Mouse (Mus musculus) erythroblast, adult 5-6 weeks (primary cell): Measurements from ENCODE around the gene Zc2hc1b. TPM values are rescaled to one million over a fixed set of nuclear protein-coding genes. Genes with fewer than 3 reads are reported as not detected.

ENCODE experiments used
- ATAC-seq: replicated peaks from 2 replicates; pipeline ENCODE4 v1.8.0; 2016; ENCODE audit warnings: moderate number of reproducible peaks, mild to moderate bottlenecking, moderate TSS enrichment, inconsistent platforms; ENCODE audit not compliant: poor library complexity, low FRiP score, severe bottlenecking
- total RNA-seq, 2 experiments: library from RNA; stranded (forward) in 1 of 2; stranded (reverse) in 1 of 2; fragments of 150-400 nt in 1 of 2; fragments of 200-764, 138-1000 nt in 1 of 2; gene quantifications; 2 replicates each; pipeline versions ENCODE4 v1.2.3 to v1.2.4; 2015 to 2017; ENCODE audit warnings: low replicate concordance in 2 of 2

The Zc2hc1b gene
- total RNA-seq, 2 experiments from 2014 or later, result not detected

GRCm38 (mm10) chr10:13118024-13118769 lies 59.6 kb downstream of the Zc2hc1b start:
- ATAC-seq, result no peak

- ATAC-seq, result no peak
Measured at GRCm38 (mm10) chr10:13116706-13117665, 60.8 kb downstream of the Zc2hc1b start.

- no peak for ATAC-seq
Measured at GRCm38 (mm10) chr10:13115030-13115429, 62.8 kb downstream of the Zc2hc1b start.

- ATAC-seq, result no peak
Measured at GRCm38 (mm10) chr10:13113641-13114040, 64.2 kb downstream of the Zc2hc1b start.

GRCm38 (mm10) chr10:13112849-13113248 lies 65.0 kb downstream of the Zc2hc1b start:
- ATAC-seq, result no peak

- ATAC-seq, result no peak
Measured at GRCm38 (mm10) chr10:13109781-13110180, 68.0 kb downstream of the Zc2hc1b start.

- ATAC-seq, result no peak
Measured at GRCm38 (mm10) chr10:13108847-13109246, 69.0 kb downstream of the Zc2hc1b start.

- ATAC-seq, result no peak
Measured at GRCm38 (mm10) chr10:13108021-13108548, 69.7 kb downstream of the Zc2hc1b start.

GRCm38 (mm10) chr10:13106909-13107624 lies 70.8 kb downstream of the Zc2hc1b start:
- no peak for ATAC-seq

GRCm38 (mm10) chr10:13103838-13104237 lies 74.0 kb downstream of the Zc2hc1b start:
- ATAC-seq, result no peak

- no peak for ATAC-seq
Measured at GRCm38 (mm10) chr10:13102360-13102759, 75.5 kb downstream of the Zc2hc1b start.

GRCm38 (mm10) chr10:13100061-13100648 lies 77.7 kb downstream of the Zc2hc1b start:
- ATAC-seq, result no peak

Other genes starting within 250 kb of the Zc2hc1b start
- gene Stx11, start 213.7 kb downstream of the Zc2hc1b start, total RNA-seq (2015; ENCODE audit: low replicate concordance), result 7.9 and 11.7 TPM in 2 replicates
- 7.6 and 8.1 TPM in 2 replicates for gene Stx11, start 213.7 kb downstream of the Zc2hc1b start, total RNA-seq (2017; ENCODE audit: low replicate concordance)
- gene Sf3b5, start 172.7 kb downstream of the Zc2hc1b start, total RNA-seq (2015; ENCODE audit: low replicate concordance), result 3.5 and 4.2 TPM in 2 replicates
- 2.8 and 3.1 TPM in 2 replicates for gene Sf3b5, start 172.7 kb downstream of the Zc2hc1b start, total RNA-seq (2017; ENCODE audit: low replicate concordance)
- 0.84 TPM in 1 of 2 replicates, not detected in the other for gene Plagl1, start 117.5 kb downstream of the Zc2hc1b start, total RNA-seq (2015; ENCODE audit: low replicate concordance)
- under 0.01 TPM in 1 of 2 replicates, not detected in the other for gene Plagl1, start 117.5 kb downstream of the Zc2hc1b start, total RNA-seq (2017; ENCODE audit: low replicate concordance)
- 15.7 and 26.3 TPM in 2 replicates for gene Ltv1, start 15.1 kb upstream of the Zc2hc1b start, total RNA-seq (2015; ENCODE audit: low replicate concordance)
- gene Ltv1, start 15.1 kb upstream of the Zc2hc1b start, total RNA-seq (2017; ENCODE audit: low replicate concordance), result 6.4 and 7.6 TPM in 2 replicates